Mouse (Mus musculus): ENCODE measurements at regions not wholly inside any gene's neighbourhood (a gene's known extent, or its start where the extent isn't known, plus 50 kb on each side); places are given as distances from the start of the nearest gene placed in this dataset.

DNA sequence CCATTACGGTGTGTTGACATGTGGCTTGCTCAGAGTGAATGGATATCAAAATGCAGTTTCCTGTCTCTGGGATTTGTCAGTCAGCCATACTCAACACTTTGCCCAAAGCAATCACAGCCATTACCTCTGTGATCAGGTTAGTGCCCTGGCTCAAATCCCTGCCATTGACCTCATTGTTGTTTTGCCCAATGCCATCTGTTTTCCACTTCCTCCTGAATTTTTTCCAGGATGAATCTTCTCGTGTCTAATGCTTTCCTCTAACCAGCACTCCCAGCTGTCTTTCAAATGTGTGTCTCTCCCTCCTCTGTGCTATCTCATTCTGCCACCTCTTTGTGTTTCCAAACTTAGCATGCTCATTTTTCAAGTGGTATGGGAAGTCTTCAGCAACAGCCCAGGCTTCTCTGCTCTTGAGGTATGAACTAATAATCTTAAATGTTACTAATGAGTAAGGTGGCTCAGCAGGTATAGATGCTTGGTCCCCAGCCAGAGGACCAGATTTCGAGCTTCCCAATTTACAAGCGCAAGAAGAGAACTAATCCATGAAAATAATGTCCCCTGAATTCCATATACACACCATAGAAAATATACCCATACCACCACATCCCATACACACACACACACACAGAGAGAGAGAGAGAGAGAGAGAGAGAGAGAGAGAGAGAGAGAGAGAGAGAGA, 397.2 kb upstream of the Clnk start:
- no peak overlapping the region for H3K4me3 ChIP-seq (ENCODE audit: control insufficient read depth, low read depth, low read length)
- TF ChIP-seq POLR2A (IDR thresholded peaks at IDR 0.05; ENCODE audit: control insufficient read depth, low read depth, low read length) (no peak), CTCF (IDR thresholded peaks at IDR 0.05; ENCODE audit: control insufficient read depth, insufficient read depth, insufficient replicate concordance, low read depth, low read length) (no peak)
- H3K36me3 ChIP-seq (ENCODE audit: control insufficient read depth, insufficient read depth, low read length): no peaks in the 10 kb centered on the region
- H3K27me3 ChIP-seq (ENCODE audit: control insufficient read depth, insufficient read depth, low read length): no peaks in the 10 kb centered on the region
- H3K27ac ChIP-seq (ENCODE audit: control insufficient read depth, insufficient read depth, low read depth, low read length): no peak overlapping the region
- no peaks in the 10 kb centered on the region for H3K4me1 ChIP-seq (ENCODE audit: control insufficient read depth, insufficient read depth, low read length)

DNA sequence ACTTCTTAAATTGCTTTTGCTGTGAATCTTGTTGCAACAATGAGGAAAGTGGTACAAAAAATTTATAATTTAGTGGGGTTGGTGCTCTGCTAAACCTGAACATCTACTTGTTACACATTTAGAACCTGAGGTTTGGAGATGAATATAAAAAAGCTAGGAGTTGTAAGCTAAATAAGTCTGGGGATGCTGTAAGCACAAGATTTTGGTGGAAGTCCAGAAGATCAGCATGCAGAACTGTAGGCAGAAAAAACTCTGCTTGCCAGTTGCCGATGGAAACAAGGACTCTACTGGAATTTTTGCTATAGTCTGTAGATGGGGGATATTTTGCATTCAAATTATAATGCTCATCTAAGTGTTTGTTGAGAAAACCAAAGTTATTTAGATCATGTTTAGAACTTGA, 390.5 kb upstream of the Clnk start:
- Histone ChIP-seq H3K27ac (ENCODE audit: control insufficient read depth, insufficient read depth, low read depth, low read length) (no peak overlapping the region), H3K4me3 (ENCODE audit: control insufficient read depth, low read depth, low read length) (no peak overlapping the region), H3K36me3 (ENCODE audit: control insufficient read depth, insufficient read depth, low read length) (no peaks in the 10 kb centered on the region), H3K4me1 (ENCODE audit: control insufficient read depth, insufficient read depth, low read length) (no peaks in the 10 kb centered on the region), H3K27me3 (ENCODE audit: control insufficient read depth, insufficient read depth, low read length) (no peaks in the 10 kb centered on the region)
- TF ChIP-seq POLR2A (IDR thresholded peaks at IDR 0.05; ENCODE audit: control insufficient read depth, low read depth, low read length) (no peak), CTCF (IDR thresholded peaks at IDR 0.05; ENCODE audit: control insufficient read depth, insufficient read depth, insufficient replicate concordance, low read depth, low read length) (no peak)

DNA sequence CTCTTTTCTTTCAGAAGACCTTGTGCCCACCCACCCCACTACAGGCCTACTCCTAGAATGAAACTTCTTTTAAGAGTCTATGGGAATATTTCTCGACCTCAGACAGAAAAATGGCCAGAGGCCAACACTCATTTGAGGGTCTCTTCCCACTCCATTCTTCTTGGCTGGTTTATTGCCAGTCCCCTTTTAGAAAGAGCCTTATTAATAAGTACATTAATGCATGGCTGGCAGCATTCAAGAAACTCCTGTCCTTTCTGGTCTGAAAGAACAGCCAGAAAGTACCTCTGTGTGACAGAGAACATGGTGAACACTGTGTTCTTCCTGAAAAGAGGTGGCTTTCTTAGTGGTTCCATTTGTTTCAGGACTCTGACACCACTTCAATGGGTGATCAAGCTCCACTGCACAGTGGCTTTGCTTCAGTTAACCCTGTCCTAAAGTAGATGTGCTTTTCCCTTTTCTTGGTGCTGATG, 384.1 kb upstream of the Clnk start:
- Histone ChIP-seq H3K27ac (ENCODE audit: control insufficient read depth, insufficient read depth, low read depth, low read length) (no peak overlapping the region), H3K36me3 (ENCODE audit: control insufficient read depth, insufficient read depth, low read length) (no peaks in the 10 kb centered on the region), H3K27me3 (ENCODE audit: control insufficient read depth, insufficient read depth, low read length) (no peaks in the 10 kb centered on the region), H3K4me1 (ENCODE audit: control insufficient read depth, insufficient read depth, low read length) (no peaks in the 10 kb centered on the region), H3K4me3 (ENCODE audit: control insufficient read depth, low read depth, low read length) (no peak overlapping the region)
- TF ChIP-seq POLR2A (IDR thresholded peaks at IDR 0.05; ENCODE audit: control insufficient read depth, low read depth, low read length) (no peak), CTCF (IDR thresholded peaks at IDR 0.05; ENCODE audit: control insufficient read depth, insufficient read depth, insufficient replicate concordance, low read depth, low read length) (no peak)

DNA sequence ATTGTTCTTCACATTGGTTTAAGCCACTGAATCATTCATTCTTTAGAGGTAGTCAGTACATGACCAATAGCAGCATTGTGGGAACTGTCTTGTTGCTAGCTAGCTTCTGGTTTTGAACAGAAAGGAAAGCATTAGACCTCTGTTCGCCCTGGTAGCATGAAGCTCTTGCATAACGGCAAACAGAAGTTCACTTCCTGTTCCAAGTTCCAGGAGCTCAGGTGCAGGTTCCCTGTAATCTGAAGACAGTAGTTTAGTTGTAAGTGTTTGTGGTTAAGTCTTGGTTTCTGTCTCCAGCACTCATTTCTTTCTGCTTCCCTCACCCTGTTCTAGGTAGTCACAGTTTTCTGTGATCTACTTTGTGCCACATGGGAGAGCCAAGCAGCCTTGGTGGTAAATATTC, 381.1 kb upstream of the Clnk start:
- TF ChIP-seq POLR2A (IDR thresholded peaks at IDR 0.05; ENCODE audit: control insufficient read depth, low read depth, low read length) (no peak), CTCF (IDR thresholded peaks at IDR 0.05; ENCODE audit: control insufficient read depth, insufficient read depth, insufficient replicate concordance, low read depth, low read length) (no peak)
- H3K4me3 ChIP-seq (ENCODE audit: control insufficient read depth, low read depth, low read length): no peak overlapping the region
- no peak overlapping the region for H3K27ac ChIP-seq (ENCODE audit: control insufficient read depth, insufficient read depth, low read depth, low read length)

DNA sequence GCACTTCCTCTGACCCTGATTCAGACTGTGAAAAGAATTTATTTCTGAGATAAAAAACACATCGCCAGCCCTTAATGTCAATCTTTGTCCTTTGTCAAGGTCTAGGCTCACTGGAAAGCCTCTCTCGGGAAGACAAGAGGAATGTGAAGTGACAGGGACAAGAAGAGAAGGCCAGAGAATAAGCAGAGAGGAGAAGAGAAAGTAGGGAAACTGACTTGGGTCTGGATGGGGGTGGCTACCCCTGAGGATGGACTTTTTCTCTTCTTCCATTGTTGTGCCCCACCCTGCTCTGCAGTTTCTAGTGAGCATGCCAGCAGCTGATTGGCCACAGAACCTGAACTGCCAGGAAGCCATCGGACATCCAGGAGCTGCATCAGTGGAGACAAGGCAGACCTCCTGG, 375.6 kb upstream of the Clnk start:
- Histone ChIP-seq H3K27me3 (ENCODE audit: control insufficient read depth, insufficient read depth, low read length) (no peaks in the 10 kb centered on the region), H3K4me3 (ENCODE audit: control insufficient read depth, low read depth, low read length) (no peak overlapping the region)
- TF ChIP-seq POLR2A (IDR thresholded peaks at IDR 0.05; ENCODE audit: control insufficient read depth, low read depth, low read length) (no peak), CTCF (IDR thresholded peaks at IDR 0.05; ENCODE audit: control insufficient read depth, insufficient read depth, insufficient replicate concordance, low read depth, low read length) (no peak)

More for the DNA sequence above, 381.1 kb upstream of the Clnk start:
- no peaks in the 10 kb centered on the region for H3K4me1 ChIP-seq (ENCODE audit: control insufficient read depth, insufficient read depth, low read length)
- H3K36me3 ChIP-seq (ENCODE audit: control insufficient read depth, insufficient read depth, low read length): no peaks in the 10 kb centered on the region
- H3K27me3 ChIP-seq (ENCODE audit: control insufficient read depth, insufficient read depth, low read length): no peaks in the 10 kb centered on the region

DNA sequence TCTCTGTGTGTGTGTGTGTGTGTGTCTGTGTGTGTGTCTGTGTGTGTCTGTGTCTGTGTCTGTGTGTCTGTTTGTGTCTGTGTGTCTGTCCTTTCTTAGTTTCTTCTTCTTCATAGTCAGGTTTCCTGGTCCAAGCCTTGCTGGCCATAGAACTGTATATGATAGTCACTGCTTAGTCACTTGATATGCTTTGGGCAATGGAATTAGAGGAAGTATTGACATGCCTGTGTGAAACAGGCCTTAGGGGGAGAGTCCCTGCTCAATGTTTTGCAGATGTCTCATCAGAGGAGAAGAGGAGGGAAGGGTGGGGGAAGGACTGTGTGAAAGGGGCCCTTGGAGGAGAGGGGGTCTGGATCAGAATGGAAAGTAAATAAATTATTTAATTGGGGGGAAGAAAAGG, 374.4 kb upstream of the Clnk start:
- Histone ChIP-seq H3K27ac (ENCODE audit: control insufficient read depth, insufficient read depth, low read depth, low read length) (no peak overlapping the region), H3K27me3 (ENCODE audit: control insufficient read depth, insufficient read depth, low read length) (no peaks in the 10 kb centered on the region), H3K4me3 (ENCODE audit: control insufficient read depth, low read depth, low read length) (no peak overlapping the region), H3K36me3 (ENCODE audit: control insufficient read depth, insufficient read depth, low read length) (no peaks in the 10 kb centered on the region), H3K4me1 (ENCODE audit: control insufficient read depth, insufficient read depth, low read length) (no peaks in the 10 kb centered on the region)
- TF ChIP-seq POLR2A (IDR thresholded peaks at IDR 0.05; ENCODE audit: control insufficient read depth, low read depth, low read length): no peak
- TF ChIP-seq CTCF (IDR thresholded peaks at IDR 0.05; ENCODE audit: control insufficient read depth, insufficient read depth, insufficient replicate concordance, low read depth, low read length): no peak

More for the DNA sequence above, 375.6 kb upstream of the Clnk start:
- H3K27ac ChIP-seq (ENCODE audit: control insufficient read depth, insufficient read depth, low read depth, low read length): no peak overlapping the region
- no peaks in the 10 kb centered on the region for H3K4me1 ChIP-seq (ENCODE audit: control insufficient read depth, insufficient read depth, low read length)
- no peaks in the 10 kb centered on the region for H3K36me3 ChIP-seq (ENCODE audit: control insufficient read depth, insufficient read depth, low read length)

DNA sequence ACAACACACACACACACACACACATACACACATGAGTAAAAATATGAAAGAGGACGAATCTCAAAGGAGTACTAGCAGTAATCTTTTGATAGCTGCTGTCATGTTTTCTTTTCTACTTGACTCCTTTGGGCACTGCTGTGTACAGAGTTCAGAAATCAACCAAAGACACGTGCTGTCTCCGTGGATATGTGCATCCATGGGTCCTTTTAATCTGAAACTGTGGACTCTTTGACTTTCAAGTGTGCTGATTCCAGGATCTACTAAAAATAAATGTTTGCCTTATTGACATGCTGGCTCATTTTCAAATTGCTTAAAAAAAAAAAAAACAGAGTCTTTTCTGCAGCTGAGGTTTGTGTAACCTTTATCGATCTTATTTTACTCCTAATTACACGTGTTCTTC, 343.1 kb upstream of the Clnk start:
- H3K4me1 ChIP-seq (ENCODE audit: control insufficient read depth, insufficient read depth, low read length): no peaks in the 10 kb centered on the region
- no peaks in the 10 kb centered on the region for H3K27me3 ChIP-seq (ENCODE audit: control insufficient read depth, insufficient read depth, low read length)
- TF ChIP-seq POLR2A (IDR thresholded peaks at IDR 0.05; ENCODE audit: control insufficient read depth, low read depth, low read length): no peak
- no peak for TF ChIP-seq CTCF (IDR thresholded peaks at IDR 0.05; ENCODE audit: control insufficient read depth, insufficient read depth, insufficient replicate concordance, low read depth, low read length)
- H3K36me3 ChIP-seq (ENCODE audit: control insufficient read depth, insufficient read depth, low read length): no peaks in the 10 kb centered on the region
- no peak overlapping the region for H3K4me3 ChIP-seq (ENCODE audit: control insufficient read depth, low read depth, low read length)
- H3K27ac ChIP-seq (ENCODE audit: control insufficient read depth, insufficient read depth, low read depth, low read length): no peak overlapping the region
